Mouse (Mus musculus) thymus, adult 2 months (tissue): ENCODE results near the gene Fto.

ENCODE experiments used
- CTCF ChIP-seq: fragments of 200-500 bp; IDR thresholded peaks from 2 replicates; pipeline ENCODE4 v1.5.1; 2012; ENCODE audit warnings: mild to moderate bottlenecking, control low read depth, low read length, moderate library complexity, borderline replicate concordance; ENCODE audit not compliant: control insufficient read depth, poor library complexity, insufficient read depth; ENCODE audit errors: extremely low read depth
- POLR2A ChIP-seq: fragments of 200-500 bp; IDR thresholded peaks from 2 replicates; pipeline ENCODE4 v1.6.1; 2012; ENCODE audit warnings: mild to moderate bottlenecking, low read length, control low read depth, moderate library complexity; ENCODE audit not compliant: control insufficient read depth, poor library complexity, insufficient read depth; ENCODE audit errors: extremely low read depth

DNA sequence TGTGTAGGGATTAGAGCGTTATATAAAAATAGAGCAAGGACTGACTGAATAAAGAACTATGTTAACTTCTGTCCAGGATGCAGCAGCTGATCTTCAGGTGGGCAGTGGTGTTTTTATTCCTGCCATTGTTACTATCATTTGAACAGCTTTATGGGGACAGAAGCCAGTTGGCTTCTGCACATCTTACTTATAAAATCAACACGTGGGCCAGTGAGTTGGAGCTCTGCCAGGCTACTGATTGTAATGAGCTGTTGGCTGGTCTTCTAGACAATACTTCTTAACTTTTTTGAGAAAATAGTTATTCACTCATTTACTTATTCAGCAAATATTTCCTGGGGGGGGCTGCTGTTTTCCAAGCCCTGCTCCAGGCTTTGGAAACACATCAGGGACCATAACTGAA lies 215.6 kb downstream of the Fto start:
- no peak for TF ChIP-seq CTCF
- TF ChIP-seq POLR2A, result no peak
